Mouse (Mus musculus): ENCODE measurements around the gene Cdca4.

DNA sequence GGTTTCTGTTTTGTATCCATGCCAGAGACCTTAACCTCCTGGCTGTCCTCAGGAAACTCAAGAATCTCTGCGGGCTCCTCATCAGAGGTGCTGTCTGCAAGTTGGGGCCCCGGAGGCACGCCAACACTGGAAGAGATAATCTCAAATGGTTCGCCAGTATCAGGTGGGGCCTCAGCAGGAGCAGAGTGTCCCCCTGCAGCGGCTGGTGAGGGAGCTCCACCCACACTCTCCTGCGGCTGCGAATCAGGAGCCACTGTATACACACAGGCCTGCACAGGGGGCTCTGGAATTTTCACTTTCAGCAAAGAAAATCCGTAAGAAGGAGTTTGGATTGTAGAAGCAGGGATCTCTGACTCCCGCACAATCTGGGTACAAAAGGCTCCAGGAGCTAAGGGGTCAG lies 55.9 kb downstream of the Cdca4 start:
- TF ChIP-seq CTCF (IDR thresholded peaks at IDR 0.05; ENCODE audit: borderline replicate concordance, insufficient read depth, low read length) (no peak), POLR2A (IDR thresholded peaks at IDR 0.05; ENCODE audit: low read depth, low read length) (no peak)
